Mouse (Mus musculus) embryonic facial prominence, embryonic 10.5 days (tissue): Measurements from ENCODE around the gene Mydgf. TPM values are rescaled to one million over a fixed set of nuclear protein-coding genes. Genes with fewer than 3 reads are reported as not detected.
A peak's percentile ranks its signal among the peaks of the same experiment; 100 is the strongest.

ENCODE experiments used
- DNase-seq: peaks from one replicate; pipeline ENCODE4 v3.0.0-alpha.2; 2017; ENCODE audit warnings: low spot score
- H3K27ac ChIP-seq: fragments of 300-500 bp; sonication (generic); replicated peaks from 2 replicates; pipeline ENCODE4 v1.5.1; 2016; ENCODE audit warnings: mild to moderate bottlenecking
- H3K27me3 ChIP-seq: fragments of 300-500 bp; sonication (generic); replicated peaks from 2 replicates; pipeline ENCODE4 v1.6.1; 2016; ENCODE audit warnings: low read depth, mild to moderate bottlenecking; ENCODE audit not compliant: poor library complexity, severe bottlenecking
- H3K36me3 ChIP-seq: fragments of 300-500 bp; sonication (generic); replicated peaks from 2 replicates; pipeline ENCODE4 v1.6.1; 2016; ENCODE audit warnings: mild to moderate bottlenecking, moderate library complexity
- H3K4me1 ChIP-seq: fragments of 300-500 bp; sonication (generic); 2 replicates; pipeline ENCODE4 v1.6.1; 2016
- H3K4me3 ChIP-seq: fragments of 300-500 bp; sonication (generic); 2 replicates; pipeline ENCODE4 v1.5.1; 2016; ENCODE audit warnings: mild to moderate bottlenecking, moderate library complexity
- H3K9me3 ChIP-seq: fragments of 300-500 bp; sonication (generic); 2 replicates; pipeline ENCODE4 v1.6.1; 2016; ENCODE audit warnings: mild to moderate bottlenecking
- WGBS: fragments of 180-500 bp; shearing (Covaris S2); methylation state at CpG from one replicate; pipeline ENCODE4 v1.1.7; 2016; 5-methylcytosine and 5-hydroxymethylcytosine counted together
- polyA plus RNA-seq: library from polyadenylated mRNA; unstranded; fragments of >200 nt; fragmentation: Nextera tagmentation; extraction: Ambion mirVana; gene quantifications from 2 replicates; pipeline ENCODE4 v1.2.1, GENCODE M21; 2016

Gene Mydgf
- polyA plus RNA-seq, 1 experiment from 2014 or later: 71.0 TPM

DNA sequence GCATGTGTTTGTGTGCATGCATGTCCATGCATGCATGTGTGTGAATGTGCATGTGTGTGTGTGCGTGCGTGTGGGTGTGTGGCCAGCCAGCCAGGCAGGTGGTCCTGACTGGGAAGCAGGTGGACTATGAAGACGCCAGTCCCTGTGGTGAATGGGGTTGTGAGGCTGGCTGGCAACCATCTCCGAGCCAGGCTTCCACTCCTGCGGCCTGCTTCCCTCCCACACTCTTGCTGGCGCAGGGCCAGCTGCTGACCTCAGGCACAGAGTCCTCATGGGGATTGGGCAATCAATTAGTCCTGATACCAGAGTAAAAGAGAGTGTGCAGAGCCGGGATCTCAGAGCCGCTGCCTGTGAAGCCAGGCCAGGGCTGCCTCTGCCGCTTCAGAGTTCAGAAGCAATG, 30.1 kb downstream of the Mydgf start:
- no peaks in the 10 kb centered on the region for H3K9me3 ChIP-seq
- WGBS: 51% methylated on average over 9 of the region's 9 CpGs
- H3K27me3 ChIP-seq: peaks cover 90% of the 10 kb centered on the region
- H3K36me3 ChIP-seq: no peaks in the 10 kb centered on the region
- peak; percentile 61 for DNase-seq
- no peak overlapping the region for H3K4me3 ChIP-seq
- no peak overlapping the region for H3K27ac ChIP-seq
- H3K4me1 ChIP-seq: peaks cover 27% of the 10 kb centered on the region

DNA sequence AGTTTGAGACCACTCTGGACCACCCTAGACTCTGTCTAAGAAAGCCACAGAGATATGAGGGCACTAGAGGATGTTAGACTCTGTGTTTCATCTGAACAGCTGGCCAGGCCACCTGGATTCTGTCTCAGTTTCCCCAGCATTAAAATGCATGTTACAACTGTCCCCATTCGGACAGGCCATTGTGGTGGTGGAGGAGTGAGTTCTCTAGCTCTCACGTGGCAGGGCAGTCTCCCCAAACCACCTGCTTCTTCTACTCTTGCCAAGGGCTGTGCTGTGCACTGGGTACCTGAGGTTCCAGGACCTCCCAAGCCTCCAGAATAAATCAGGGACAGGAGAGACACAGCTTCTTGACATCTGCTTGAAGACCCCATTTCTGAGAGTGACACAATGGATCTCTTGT, 33.8 kb downstream of the Mydgf start:
- Histone ChIP-seq H3K4me3 (no peak overlapping the region), H3K27me3 (peaks cover 91% of the 10 kb centered on the region), H3K36me3 (no peaks in the 10 kb centered on the region), H3K9me3 (no peaks in the 10 kb centered on the region), H3K27ac (no peak overlapping the region), H3K4me1 (peaks cover 35% of the 10 kb centered on the region)
- 47% methylated on average over 2 of the region's 2 CpGs for WGBS
- DNase-seq: no peak

DNA sequence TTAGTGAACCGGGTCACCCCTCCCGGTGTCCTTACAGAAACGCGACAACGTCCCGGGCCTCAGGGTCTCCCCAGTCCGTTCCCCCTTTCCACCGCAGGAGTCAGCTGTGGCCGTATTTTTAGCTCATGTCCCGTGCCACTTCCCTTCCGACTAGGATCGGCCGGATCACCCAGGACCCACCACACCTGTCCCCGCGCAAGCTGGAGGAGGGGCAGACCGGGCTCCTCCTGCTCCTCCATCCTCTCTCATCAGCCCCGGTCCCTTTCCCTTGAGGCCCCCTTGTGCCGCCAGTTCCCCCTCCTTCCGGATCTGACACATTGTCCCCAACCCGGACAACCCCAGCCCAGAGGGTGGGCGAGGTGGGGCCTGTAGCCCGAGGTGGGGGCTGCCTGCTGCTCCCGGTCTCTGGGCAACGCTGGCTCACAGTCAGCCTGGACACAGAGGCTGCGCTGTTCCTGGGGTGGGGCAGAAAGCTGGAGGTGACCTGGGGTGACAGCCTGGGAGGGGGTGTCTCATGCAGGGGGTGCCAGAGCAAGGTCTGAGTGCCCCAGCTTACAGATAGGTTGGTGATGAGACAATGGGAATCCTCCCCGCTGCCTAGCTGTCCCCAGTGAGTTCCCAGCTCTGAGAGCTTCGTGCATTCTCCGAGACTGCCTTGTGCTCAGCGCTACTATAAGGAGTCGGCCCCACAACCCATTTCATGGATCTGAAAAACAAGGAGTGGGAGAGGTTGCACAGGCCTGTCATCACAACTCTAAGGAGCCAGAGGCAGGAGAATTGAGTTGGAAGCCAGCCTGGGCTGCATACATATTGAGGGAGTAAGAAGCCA, 34.7 kb downstream of the Mydgf start:
- no peak for DNase-seq
- Histone ChIP-seq H3K27ac (no peak overlapping the region), H3K27me3 (peaks cover 92% of the 10 kb centered on the region), H3K36me3 (no peaks in the 10 kb centered on the region), H3K4me3 (peak overlapping the region; percentile 45), H3K4me1 (peaks cover 27% of the 10 kb centered on the region), H3K9me3 (no peaks in the 10 kb centered on the region)
- 1% methylated on average over 30 of the region's 30 CpGs for WGBS

DNA sequence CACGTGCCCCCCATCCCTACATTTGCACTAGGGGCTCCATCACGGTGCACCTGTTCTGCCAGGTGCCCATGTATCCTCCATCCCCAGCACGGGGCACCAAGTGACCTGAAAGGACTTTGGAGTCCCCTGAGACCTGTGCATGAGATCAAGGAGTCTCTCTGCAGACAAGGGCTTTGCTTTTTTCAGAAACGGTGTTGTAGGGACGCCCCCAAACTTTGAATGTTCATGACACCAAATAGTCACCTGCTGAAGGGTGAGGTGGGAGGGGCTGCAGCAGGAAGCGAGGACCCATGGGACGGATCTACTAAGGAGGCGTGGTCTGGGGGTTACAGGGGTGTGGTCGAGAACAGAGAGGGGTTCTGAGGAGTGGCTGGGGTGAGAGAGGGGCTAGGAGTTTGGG, 35.4 kb downstream of the Mydgf start:
- Histone ChIP-seq H3K4me3 (peak overlapping the region; percentile 45), H3K27ac (no peak overlapping the region), H3K27me3 (peaks cover 92% of the 10 kb centered on the region), H3K36me3 (no peaks in the 10 kb centered on the region), H3K4me1 (peaks cover 20% of the 10 kb centered on the region), H3K9me3 (no peaks in the 10 kb centered on the region)
- WGBS: 18% methylated on average over 9 of the region's 9 CpGs
- DNase-seq: no peak

DNA sequence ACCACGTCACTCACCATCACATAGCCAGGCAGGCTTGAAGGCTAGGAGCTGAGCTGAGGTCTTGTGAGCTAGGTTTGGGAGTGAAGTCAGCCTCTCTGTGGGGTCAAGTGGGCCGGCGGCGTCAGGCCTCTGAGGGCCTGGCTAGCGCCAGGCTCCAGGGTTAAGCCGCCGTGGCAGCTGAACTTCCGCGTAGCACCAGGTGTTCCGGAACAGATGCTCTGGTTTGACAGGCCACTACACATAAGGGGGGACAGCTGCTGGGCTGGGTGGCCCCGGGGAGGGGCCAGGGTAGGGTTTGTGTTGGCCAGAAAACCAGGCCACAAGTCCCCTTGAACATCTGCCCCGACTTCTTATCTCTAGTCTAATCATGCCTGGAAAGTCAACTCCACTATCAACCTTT, 36.3 kb downstream of the Mydgf start:
- H3K4me1 ChIP-seq: peaks cover 24% of the 10 kb centered on the region
- H3K36me3 ChIP-seq: no peaks in the 10 kb centered on the region
- H3K27ac ChIP-seq: no peak overlapping the region
- peaks cover 93% of the 10 kb centered on the region for H3K27me3 ChIP-seq
- H3K4me3 ChIP-seq: no peak overlapping the region
- no peak for DNase-seq
- 60% methylated on average over 12 of the region's 12 CpGs for WGBS
- no peaks in the 10 kb centered on the region for H3K9me3 ChIP-seq

DNA sequence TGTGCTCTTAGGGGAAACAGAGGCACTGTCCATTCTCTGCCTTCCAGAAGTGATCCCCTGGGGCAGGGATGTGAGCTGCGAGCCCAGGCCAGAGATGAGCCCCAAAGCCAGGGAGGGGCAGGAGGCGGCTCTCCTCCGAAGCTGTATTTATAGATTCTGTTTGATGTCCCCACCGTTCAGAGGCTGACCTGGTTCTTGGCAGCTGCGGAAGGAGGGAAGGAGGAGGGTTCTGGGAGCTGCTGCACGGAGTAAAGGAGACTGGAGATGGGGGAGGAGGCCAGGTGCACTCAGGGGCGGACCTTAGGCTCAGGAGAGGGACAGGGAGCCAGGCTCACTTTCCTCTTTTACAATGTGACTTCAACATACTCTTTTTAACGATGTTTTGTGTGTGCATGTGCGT, 37.6 kb downstream of the Mydgf start:
- no peak for DNase-seq
- no peak overlapping the region for H3K4me3 ChIP-seq
- no peaks in the 10 kb centered on the region for H3K36me3 ChIP-seq
- H3K4me1 ChIP-seq: peaks cover 37% of the 10 kb centered on the region
- H3K9me3 ChIP-seq: no peaks in the 10 kb centered on the region
- no peak overlapping the region for H3K27ac ChIP-seq
- WGBS: 16% methylated on average over 9 of the region's 9 CpGs
- peaks cover 100% of the 10 kb centered on the region for H3K27me3 ChIP-seq

DNA sequence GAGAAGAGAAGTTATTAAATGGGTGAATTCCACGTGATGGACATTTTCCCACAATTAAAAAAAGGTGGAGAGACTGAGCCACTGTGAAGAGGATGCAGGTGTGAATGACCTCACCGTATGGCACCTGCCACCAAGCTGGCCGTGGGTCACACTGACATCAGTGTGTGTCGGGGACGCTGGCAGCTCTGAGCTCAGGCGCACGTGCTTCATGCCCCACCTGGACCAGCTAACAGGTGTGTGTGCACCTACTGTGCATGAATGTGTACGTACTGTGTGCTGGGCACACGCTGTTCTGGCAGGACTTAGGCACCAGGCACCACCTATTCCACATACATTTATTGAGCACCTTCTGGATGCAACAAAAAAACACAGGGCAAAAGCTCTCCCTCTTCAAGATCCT, 39.2 kb downstream of the Mydgf start:
- Histone ChIP-seq H3K4me1 (peaks cover 48% of the 10 kb centered on the region), H3K36me3 (no peaks in the 10 kb centered on the region), H3K9me3 (no peaks in the 10 kb centered on the region), H3K27ac (no peak overlapping the region), H3K27me3 (peaks cover 100% of the 10 kb centered on the region), H3K4me3 (no peak overlapping the region)
- WGBS: 77% methylated on average over 9 of the region's 9 CpGs
- no peak for DNase-seq

DNA sequence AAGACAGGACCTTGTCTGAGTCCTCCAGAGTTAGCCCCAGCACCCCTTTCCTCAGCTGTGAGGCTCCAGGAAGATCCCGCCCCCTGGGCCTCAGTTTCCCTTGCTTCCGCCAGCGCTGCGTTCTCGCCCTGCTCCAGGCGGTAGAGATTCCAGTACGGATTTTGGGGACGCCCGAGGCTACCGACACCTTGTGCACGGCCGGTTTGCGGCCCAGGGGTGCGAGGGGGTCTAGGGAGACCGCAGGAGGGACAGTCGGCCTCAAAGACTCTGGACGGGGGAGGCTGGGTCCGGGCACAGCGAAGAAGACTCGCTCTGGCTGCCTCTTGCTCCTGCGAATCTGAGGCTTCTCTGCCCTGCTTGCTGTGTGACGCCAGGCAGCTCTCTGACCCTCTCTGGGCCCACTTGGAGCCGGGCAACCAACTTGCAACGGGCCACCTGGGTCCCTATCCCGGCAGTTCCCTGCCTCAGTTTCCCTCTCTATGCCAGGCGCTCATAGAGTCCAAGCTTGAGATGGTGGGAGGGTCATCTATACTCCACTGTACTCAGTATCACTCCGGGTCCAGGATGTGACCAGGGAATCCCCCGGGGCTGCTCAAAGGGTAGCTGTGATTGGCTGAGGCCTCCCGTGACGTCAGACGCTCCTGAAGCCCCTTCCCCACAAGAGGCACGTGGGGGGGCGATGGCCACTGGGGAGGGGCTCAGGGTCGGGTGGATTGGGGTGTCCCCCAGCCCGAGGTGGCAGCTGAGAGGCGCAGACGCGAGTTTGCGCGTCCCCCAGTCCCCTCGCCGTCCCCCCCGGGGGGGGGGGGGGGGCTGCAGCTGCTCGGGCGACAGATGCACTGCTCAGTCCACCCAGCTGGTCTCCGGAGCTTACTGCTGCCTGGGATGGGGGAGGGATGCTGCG, 41.8 kb downstream of the Mydgf start:
- peak; percentile 75 for DNase-seq
- peak overlapping the region; percentile 65; the same call in 1 of the 2 replicates for H3K27ac ChIP-seq
- H3K36me3 ChIP-seq: no peaks in the 10 kb centered on the region
- peaks cover 100% of the 10 kb centered on the region for H3K27me3 ChIP-seq
- WGBS: 1% methylated on average over 47 of the region's 47 CpGs
- H3K9me3 ChIP-seq: no peaks in the 10 kb centered on the region
- H3K4me1 ChIP-seq: peaks cover 52% of the 10 kb centered on the region
- peak overlapping the region; percentile 60 for H3K4me3 ChIP-seq

DNA sequence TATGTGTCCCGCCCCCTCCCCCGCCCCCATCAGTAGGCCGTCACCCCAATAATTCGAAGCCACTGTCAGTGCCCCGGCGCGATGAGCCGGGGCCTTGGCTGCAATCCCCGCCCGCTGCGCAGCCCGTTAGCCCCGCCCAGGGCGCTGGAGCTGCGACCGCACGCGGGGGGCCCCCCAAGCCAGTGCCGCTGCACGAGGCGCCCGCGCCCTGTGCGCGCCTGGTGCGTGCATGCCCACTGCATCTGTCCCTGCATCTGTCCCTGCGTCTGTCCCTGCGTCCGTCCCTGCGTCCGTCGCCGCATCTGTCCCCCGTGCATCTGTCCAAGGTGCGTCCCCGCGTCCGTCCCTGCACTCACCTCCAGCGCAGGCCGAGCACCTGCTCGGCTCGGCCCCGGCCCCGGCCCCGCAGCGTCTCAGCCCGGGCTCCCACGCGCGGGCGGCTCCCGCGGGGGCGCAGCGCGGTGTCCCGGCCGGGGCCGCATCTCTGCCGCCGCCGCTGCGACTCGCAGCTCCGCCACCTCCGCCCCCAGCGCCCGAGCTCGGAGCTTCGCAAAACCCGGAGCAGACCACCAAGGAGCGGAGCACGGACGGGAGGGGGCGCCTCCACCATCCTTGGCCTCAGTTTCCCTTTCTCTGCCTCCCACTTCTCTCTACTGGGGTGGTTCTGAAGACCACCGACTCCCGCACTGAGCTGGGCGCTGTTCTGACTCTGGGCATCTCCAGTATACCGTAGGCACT, 43.7 kb downstream of the Mydgf start, which contains the start of gene Sema6b:
Gene Sema6b (minus strand): TSS at position 486 of the 738 bp plus-strand sequence.
- Histone ChIP-seq H3K4me1 (peaks cover 62% of the 10 kb centered on the region), H3K27me3 (peaks cover 99% of the 10 kb centered on the region), H3K9me3 (no peaks in the 10 kb centered on the region), H3K27ac (peak within 1 kb of the TSS; percentile 69), H3K4me3 (peak within 1 kb of the TSS; percentile 83), H3K36me3 (no peaks in the 10 kb centered on the region)
- peak; percentile 83 for DNase-seq
- under 1% methylated on average over 79 of the region's 79 CpGs for WGBS

DNA sequence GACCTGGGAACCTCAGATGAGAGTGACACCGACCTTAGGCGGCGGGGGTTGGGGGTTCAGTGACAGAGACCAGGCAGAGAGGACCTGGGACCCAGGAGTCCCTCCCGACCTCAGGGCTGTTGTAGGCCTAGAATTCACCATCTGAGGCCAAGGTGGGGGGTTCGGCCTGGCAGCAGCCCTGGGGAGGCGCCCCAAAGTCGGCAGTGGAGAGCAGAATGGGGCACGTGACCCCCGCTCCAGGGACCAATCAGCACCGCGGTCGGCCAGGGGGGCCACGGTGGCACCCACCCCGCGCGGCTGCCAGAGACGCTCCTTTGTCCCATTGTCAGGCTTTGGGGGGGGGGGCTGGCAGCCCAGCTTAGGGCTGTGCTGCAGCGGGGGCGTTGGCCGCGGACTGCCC, 44.4 kb downstream of the Mydgf start:
- H3K27ac ChIP-seq: peak overlapping the region; percentile 69; the same call in 1 of the 2 replicates
- H3K4me3 ChIP-seq: peak overlapping the region; percentile 83
- H3K9me3 ChIP-seq: no peaks in the 10 kb centered on the region
- whole genome bisulfite sequencing: 5% methylated on average over 21 of the region's 21 CpGs
- H3K36me3 ChIP-seq: no peaks in the 10 kb centered on the region
- no peak for DNase-seq
- H3K4me1 ChIP-seq: peaks cover 69% of the 10 kb centered on the region
- H3K27me3 ChIP-seq: peaks cover 95% of the 10 kb centered on the region

DNA sequence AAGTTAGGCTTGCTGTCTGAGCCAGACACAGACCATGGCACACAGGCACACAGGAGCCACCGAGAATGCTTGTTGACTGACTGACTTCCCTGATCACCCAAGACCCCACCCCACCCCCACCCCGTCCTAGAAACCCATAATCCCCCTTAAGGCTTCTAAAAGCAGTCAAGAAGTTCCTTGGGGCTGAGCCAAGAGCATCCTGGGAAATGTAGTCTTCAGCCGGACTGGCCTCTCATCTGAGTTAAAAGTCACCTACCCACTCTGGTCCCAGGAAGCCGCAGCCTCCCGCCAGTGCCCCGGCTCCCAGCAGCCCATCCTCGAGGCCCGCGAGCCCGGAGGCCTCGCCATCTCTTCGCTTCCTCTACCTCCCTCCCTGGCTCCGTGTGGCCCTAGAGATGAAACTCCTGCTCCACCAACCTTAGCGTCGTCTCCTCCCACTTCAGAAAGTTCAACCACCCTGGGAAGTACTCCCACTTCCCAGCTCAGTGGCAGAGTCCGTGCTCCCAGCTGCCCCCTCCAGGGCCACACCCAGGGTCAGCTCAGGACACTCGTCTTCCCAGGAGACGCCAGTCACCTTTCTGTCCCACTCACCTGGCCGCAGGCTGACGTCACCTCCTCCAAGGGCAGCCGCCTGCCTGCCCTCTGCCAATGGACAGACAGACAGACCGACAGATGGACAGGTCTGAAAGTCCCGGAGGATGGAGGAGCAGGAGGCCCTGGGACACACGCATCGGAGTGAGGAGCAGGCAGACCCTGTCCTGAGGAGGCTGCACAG, 45.7 kb downstream of the Mydgf start:
- H3K4me1 ChIP-seq: peaks cover 82% of the 10 kb centered on the region
- WGBS: 13% methylated on average over 25 of the region's 25 CpGs
- H3K36me3 ChIP-seq: no peaks in the 10 kb centered on the region
- no peak for DNase-seq
- H3K4me3 ChIP-seq: peak overlapping the region; percentile 83
- H3K9me3 ChIP-seq: no peaks in the 10 kb centered on the region
- peaks cover 82% of the 10 kb centered on the region for H3K27me3 ChIP-seq
- no peak overlapping the region; the same call in 1 of the 2 replicates for H3K27ac ChIP-seq
